Mouse (Mus musculus) megakaryocyte, embryonic 14.5 days (primary cell): ENCODE data around the gene Cct6b.

Experiments used
- FLI1 ChIP-seq: IDR thresholded peaks from 2 replicates; pipeline ENCODE4 v1.6.1; 2012; ENCODE audit warnings: low read length, inconsistent platforms, mixed read lengths
- GATA1 ChIP-seq: IDR thresholded peaks from 3 replicates; pipeline ENCODE4 v1.6.1; 2012; ENCODE audit warnings: mixed read lengths, low read length, inconsistent platforms, borderline replicate concordance

GRCm38 (mm10) chr11:82780983-82781903, 17.1 kb upstream of the Cct6b start, which contains the start of gene Lig3:
- no peak for TF ChIP-seq GATA1
- TF ChIP-seq FLI1 = no peak
